Mouse (Mus musculus): ENCODE results near the gene Lsm10.
A peak's percentile ranks its signal among the peaks of the same experiment; 100 is the strongest.

Gene Lsm10

DNA sequence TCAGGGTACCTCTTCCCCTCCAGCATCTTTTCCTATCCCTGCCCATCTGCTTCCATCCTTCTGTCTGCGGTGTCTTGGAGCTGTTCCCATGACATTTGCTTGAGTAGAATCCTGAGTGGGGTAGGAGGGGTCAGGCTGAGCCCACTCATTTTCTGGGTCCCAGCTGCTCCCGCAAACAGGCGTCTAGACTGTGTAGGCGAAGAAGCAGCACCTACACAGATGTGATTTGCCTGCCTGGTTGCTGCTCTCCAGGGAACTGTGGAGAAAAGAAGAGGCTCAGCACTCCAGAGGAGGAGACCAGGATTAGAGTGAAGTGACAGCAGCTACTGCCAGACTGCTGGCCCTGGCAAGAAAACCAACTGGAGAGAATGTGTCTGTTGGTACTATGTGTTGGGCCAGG, 22.2 kb downstream of the Lsm10 start:
- DNase-seq (ENCODE audit: low spot score) = no peak

DNA sequence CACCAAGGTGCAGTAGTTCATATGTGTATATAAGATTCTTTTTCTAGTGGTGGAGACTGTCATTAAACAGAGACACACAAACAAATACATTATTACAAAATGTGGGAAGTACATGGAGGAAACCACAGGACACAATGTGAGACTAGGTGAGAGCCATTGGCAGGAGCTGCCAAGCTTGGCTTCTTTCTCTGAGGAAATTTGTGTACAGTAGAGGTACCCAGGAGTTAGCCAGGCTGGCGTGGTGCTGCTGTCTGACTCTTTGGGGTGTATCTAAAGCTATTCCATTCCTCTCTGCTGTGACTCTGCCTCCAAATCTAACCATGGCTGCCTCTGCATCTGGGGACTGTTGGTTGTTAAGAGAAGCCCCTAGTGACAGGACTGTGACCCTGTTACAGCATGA, 22.6 kb downstream of the Lsm10 start:
- no peak for DNase-seq (ENCODE audit: low spot score)

DNA sequence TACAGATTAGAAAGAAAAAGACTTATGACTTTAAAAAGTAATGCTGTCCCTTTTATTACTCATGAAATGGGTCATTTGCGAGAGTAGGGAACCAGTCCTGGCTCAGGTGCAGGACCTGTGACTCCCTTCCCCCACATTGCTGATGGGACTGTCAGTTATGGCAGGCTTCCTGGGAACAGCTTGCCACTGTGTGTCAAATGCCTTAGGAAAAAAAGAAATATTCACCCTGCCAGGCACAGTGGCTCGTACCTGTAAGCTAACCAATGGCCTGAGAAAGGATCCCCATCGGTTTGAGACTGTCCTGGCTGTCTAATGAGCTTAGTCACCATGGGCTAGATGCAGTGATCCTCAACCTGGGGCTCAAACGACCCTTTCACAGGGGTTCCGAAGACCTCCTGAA, 23.6 kb downstream of the Lsm10 start:
- DNase-seq (ENCODE audit: low spot score) = no peak

- no peak for DNase-seq (ENCODE audit: low spot score)
These were observed 24.1 kb downstream of the Lsm10 start for GRCm38 (mm10) chr4:126120506-126120905.

- no peak for DNase-seq (ENCODE audit: low spot score)
These were observed 27.1 kb downstream of the Lsm10 start for GRCm38 (mm10) chr4:126123309-126124040.

- DNase-seq (ENCODE audit: low spot score) = no peak
These were observed 34.1 kb downstream of the Lsm10 start for GRCm38 (mm10) chr4:126130502-126130901.

GRCm38 (mm10) chr4:126131290-126132121, 35.1 kb downstream of the Lsm10 start:
- DNase-seq (ENCODE audit: low spot score) = peak; percentile 29

- DNase-seq (ENCODE audit: low spot score) = no peak
These were observed 36.3 kb downstream of the Lsm10 start for GRCm38 (mm10) chr4:126132636-126133264.

DNA sequence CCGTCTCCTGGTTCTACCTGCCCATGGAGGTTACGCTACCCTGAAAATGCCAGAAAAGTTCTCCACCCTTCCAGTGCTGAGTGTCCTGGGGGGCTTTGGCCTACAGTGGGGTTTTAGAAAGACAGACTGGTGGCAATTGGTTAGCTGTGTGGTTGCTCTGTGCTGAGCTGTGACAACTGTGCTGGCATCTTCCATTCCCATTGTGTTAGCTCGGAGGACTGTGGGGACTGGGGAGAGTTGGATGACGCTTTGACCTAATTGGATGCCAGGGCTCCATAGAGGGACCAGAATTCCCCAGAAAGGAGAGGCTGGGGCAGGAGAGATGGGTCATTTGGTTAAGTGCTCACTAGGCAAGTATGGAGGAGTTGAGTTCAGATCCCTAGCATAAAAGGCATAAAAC, 37.8 kb downstream of the Lsm10 start:
- no peak for DNase-seq (ENCODE audit: low spot score)

DNA sequence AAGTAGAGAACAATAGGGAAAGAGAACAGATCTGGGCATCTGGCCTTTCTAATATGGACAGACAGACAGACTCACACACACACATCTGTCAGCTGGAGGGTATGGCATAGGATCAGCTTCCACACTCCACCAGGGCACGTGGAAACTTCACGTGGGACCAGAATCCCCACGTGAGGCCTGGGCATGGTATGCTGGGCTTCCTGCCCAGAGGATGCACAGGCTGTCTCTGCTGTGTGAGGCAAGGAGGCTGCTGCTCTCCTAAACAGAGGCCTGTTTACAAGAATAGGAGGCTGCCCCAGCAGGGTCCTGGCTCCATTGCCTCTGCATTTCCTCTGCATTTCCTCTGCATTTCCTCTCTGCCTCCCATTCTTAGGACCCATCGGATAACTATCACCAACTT, 38.2 kb downstream of the Lsm10 start:
- no peak for DNase-seq (ENCODE audit: low spot score)

DNA sequence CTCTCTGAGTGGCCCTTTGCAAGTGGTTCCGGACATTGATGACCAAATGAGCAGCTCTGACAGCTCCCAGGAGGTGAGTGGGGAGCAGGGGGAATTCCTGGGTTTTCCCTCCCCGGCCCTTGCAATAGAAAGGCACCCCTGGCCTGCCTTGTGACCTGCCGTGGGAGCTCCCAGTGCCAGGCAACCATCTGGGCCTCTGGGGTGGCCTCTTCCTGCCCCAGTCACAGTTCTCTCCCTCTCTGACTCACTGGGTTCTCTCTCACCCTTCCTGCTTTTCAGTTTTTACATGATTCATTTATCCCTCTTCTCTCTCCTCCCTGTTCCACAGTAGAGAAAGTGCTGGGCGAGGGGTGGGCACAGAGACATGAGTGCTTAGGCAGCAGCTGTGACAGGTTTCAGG, 41.4 kb downstream of the Lsm10 start:
- DNase-seq (ENCODE audit: low spot score) = no peak

DNA sequence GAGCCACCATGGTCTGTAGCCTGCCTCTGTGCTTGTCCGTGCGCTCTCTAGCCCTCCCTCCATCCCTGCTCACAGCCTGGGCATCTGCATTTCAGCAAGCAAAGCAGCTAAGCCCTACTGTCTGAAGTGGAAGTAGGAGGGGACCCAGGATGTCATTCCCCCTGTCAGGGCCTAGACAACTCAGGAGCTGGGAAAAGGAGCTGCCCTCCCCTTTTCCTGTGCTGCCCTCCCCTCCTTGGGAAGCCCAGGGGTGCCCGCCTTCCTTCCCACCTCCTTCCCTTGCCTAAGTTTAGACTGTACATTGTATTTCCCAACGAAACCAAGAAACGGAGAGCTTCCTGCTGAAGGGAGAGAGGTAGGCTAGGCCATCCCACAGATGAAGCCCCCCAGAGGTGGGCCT, 44.6 kb downstream of the Lsm10 start:
- no peak for DNase-seq (ENCODE audit: low spot score)

DNA sequence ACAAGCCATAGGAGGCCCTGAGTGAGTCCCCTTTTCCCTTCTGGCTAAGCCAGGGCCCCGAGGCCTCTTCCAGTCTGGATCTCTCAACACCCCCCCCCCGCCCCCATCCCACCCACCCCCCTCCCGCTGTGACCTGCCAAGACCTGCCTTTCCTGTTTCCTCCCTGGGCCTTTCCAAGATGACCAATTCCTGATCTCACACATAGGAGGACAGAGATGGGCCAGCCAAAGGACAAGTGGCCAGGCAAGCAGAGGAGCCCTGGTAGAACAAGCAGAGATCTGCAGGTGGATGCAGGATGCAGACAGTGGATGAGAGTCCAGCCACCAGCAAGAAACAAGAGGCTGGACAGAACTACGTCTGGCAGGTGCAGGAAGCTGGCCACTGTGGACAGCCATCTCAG, 49.0 kb downstream of the Lsm10 start:
- DNase-seq (ENCODE audit: low spot score) = no peak

- DNase-seq (ENCODE audit: low spot score) = no peak
These were observed 50.6 kb downstream of the Lsm10 start for GRCm38 (mm10) chr4:126146974-126147532.

DNA sequence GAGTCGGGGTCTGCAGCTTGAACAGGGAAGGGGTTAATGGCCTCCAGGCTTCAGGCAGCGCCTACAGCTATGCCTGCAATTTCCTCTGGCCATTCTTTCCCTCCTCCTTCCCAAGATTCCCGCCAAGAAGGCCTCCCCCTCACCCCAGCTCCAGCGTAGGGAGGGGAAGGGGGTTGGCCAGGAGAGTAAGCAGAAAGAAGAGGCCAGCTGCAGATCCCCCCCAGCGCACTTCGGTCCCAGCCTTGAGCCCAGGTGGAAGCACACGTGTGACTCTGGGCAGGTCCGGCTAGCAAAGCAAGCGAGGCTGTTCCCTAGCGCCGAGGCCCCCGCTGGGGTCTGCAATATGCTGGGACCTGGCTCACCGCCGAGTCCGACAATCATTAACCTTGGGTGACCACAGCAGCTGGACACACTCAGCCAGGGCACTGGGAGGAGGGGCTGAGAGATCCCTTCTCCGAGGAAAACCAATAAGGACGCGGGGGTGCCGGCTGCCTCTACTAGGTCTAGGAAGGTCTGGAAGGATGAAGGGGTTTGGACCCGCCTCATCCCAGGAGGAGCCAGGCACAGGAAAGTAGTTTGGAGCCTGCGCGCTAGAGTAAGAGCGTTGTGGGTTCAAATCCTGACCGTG, 51.2 kb downstream of the Lsm10 start, which contains the start of gene Eva1b:
TSS of gene Eva1b (plus strand) at position 212 of the 628 bp plus-strand sequence.
- DNase-seq (ENCODE audit: low spot score) = peak; percentile 38
